Mouse (Mus musculus) activated CD4-positive, CD25-positive, alpha-beta regulatory T cell, adult 4 months (primary cell): ENCODE results near the gene Selenbp1. TPM values are rescaled to one million over a fixed set of nuclear protein-coding genes. Genes with fewer than 3 reads are reported as not detected.
"Not testable (repeated sequence)": the region's sequence is repeated elsewhere in the genome, so short reads cannot be mapped to it uniquely, and the experiment has no call there.

Experiments used
- ATAC-seq: one replicate; pipeline ENCODE4 v1.8.0; 2017
- polyA plus RNA-seq, 2 experiments: library from polyadenylated mRNA; unstranded; fragments of 100-300 nt; shearing (Covaris generic); gene quantifications; one replicate each; pipeline ENCODE4 v1.2.1; 2017

Gene Selenbp1
- polyA plus RNA-seq: 1 to 10 TPM; 4.5 to 4.6 TPM

DNA sequence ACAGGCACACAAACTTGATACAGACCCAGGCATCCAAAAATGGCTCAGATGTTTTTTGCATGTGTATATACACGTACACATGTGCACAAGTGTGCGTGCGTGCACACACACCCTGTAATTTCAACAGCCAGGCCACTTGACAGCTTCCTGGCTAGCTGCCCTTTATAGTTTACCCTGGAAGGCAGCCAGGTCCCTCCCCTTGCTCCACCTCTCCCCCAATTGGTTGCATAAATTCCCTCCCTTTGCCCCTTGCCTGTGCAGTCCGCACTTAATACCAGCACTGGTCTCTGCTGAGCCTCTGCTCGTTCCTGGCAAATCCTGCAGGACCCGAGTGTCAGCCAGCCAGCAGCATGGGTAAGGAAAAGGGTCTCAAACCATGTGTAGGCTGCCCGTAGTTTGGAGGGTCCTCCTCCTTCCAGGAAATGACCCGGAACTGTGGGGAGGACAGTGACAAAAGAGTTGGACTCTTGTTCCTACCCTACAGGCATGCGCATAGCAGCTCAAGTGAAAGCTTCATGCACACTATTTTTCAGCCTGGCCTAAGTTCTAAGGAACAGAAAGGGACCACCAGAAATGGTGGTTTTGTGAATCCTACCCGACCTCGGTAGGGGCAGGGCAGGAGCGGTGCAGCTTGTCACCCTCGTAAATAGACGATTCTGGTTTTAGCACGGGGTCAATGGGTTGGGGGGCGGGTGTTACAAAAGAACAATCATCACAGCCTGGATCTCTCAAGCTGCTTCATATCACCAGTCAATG is at the start of gene Selenbp1:
Selenbp1 (plus strand) TSS at position 248 of the 756 bp plus-strand sequence.
- ATAC-seq: no peak

DNA sequence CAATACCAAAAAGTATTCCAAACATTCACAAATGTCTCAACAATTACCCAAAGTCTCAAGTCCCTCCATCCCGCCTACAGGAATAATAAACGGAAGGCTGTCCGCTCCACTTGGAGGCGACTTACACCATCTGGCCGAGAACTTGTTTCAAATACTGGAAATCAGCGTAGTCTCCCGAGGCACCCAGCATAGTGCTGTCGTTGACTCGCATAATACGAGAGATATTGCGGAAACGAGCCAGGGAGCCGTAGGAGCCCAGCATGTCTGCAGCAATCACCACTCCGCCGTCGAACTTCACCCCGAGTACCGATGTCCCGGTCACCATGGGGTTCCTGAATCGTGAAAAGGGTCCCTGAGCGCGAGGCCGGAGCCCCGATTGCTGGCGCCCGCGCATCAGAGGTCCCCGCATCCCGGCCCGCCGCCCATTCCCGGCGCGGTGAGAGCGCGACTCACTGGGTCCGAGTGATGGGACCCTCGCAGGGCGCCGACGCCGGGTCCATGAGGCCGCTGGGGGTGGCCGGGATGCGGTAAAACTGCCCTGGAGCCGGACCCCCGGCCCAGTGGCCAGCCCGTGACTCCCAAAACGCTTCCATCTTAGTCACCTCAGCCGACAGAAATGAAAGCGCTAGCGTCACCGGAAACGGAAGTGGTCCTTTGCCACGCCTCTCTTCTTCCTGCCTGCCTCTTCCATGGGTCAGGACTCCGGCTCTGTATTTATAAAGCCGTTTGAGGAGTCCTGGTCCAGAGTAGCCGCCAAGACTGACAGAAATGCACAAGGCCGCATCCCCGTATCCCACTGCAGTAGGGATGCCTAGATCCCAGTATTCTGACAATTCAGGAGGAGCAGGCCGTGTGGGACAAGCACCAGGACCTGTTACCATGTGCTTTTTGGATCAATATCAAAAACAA is 46.3 kb upstream of the Selenbp1 start, which contains the start of gene Psmb4:
Psmb4 (minus strand) TSS at position 646 of the 909 bp plus-strand sequence.
- ATAC-seq: peak; percentile 94

DNA sequence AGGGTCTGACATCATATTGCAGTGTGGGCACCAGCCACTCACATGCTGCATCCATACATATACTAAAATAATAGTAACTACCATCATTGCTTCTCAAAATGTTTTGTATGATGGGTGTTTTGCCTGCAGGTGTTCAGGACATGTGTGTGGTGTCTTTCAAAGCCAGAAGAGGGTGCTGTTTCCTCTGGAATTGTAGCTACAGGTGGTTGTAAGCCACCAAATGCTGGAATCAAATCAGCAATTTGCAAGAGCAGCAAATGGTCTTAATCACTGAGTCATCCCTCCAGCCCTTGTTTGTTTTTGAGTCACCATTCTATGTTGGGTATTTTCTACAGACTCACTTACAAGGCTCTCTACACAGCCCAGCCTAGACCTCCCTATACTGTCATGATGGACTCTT is 44.3 kb upstream of the Selenbp1 start:
- no peak for ATAC-seq

DNA sequence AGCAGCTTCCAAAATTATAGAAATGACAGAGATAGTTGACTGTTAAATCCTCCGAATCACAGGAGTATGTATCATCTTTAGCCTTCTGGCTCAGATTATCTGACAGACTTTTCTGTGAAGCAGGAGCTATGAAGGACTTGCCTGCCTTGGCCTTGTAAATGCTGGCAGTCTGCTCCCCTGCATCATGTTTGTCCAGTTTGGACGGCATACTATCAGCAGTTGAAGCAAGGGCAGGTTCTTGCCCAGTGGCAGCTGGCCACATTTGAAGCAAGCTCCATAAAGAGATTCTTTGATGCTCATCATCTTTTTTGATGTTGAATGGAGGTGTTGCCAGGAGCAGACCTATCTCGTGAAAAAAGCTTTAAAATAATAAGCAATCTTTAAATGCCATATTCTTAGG is 38.8 kb upstream of the Selenbp1 start:
- ATAC-seq: no peak

DNA sequence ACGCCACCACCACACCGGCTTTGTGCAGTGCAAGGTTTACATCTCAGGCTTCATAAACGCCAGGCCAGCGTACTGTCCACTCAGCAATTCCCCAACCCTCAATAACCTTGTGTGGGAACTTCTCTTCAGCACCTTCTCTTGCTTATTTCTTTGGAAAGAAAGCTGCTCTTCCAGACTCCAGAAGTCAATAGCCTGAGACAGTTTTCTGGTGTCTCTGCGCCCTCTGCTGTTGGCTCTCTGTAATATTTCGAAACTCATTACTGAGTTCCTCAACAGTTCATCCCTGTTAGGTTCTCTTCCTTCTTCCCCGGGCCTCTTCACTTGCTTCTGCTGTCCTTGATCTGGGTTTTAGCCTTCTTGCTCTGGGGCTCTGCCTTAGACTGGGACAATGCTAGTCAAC is 30.1 kb upstream of the Selenbp1 start:
- no peak for ATAC-seq

DNA sequence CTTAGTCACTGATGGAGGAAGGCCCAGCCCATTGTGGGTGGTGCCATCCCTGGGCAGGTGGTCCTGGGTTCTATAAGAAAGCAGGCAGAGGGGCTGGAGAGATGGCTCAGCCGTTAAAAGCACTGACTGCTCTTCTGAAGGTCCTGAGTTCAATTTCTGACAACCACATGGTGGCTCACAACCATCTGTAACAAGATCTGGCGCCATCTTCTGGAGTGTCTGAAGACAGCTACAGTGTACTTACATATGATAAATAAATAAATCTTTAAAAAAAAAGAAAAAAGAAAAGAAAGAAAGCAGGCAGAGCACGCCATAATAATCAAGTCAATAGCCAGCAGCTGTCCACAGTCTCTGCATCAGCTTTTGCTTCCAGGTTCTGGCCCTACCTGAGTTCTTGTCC is 28.1 kb upstream of the Selenbp1 start:
- not testable (repeated sequence) for ATAC-seq

DNA sequence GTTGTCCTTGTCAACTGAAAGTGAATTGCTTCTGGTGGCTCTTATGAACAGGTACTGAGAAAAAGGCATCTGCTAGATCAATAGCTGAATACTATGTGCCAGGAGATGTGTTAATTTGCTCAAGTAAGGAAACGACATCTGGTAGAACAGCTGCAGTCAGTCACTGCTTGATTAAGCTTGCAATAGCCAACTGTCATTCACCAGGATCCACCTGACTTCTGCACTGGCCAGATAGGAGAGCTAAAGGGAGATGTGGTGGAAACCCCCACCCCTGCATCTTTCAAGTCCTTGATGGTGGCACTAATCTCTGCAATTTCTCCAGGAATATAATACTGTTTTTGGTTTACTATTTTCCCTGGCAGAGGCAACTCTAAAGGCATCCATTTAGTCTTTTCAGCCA is 26.4 kb upstream of the Selenbp1 start:
- ATAC-seq: no peak

DNA sequence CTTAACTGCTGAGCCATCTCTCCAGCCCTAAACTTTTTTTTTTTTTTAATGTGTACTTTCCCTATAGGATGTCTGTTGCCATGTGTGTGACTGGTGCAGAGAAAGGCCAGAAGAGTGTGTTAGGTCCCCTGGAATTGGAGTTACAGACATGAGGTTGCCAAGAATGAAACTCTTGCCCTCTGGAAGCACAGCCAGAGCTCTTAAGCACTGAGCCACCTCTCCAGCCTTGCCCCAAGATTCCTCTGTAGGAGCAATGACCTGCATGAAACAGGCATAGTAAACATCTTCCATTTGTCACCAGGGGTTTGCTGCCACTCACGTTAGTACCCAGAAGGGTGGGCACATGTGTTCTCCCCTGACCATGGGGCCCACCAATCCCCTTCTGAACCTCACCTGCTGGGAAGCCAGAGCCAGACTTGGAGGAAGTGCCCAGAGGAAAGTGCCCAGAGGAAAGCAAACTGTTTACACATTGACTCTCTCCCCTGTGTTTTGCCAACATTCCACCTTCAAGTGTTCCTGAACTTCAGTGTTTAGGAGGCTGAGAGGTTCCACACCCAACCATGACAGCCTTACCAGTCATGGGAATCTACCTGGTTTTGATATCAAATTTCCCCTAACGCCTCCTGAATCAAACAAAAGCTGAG is 21.7 kb upstream of the Selenbp1 start:
- ATAC-seq: no peak

DNA sequence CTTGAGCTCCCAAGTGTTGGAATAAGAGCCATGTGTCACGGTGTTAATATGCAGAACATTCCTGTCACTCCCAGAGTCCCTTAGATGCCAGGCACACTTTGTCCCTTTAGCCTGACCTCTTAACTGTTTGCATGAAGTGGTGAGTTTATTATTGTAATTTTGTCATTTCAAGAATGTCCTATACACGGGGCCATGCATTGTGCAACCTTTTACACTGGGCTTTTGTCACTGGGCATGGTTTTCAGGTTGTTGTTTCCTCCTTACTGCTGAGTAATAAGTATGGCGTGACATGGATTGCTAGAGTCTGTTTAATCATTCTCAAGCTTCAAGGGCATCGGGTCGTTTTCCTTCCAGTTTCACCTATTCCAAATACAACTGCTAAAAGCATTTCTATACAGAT is 19.1 kb upstream of the Selenbp1 start:
- no peak for ATAC-seq

DNA sequence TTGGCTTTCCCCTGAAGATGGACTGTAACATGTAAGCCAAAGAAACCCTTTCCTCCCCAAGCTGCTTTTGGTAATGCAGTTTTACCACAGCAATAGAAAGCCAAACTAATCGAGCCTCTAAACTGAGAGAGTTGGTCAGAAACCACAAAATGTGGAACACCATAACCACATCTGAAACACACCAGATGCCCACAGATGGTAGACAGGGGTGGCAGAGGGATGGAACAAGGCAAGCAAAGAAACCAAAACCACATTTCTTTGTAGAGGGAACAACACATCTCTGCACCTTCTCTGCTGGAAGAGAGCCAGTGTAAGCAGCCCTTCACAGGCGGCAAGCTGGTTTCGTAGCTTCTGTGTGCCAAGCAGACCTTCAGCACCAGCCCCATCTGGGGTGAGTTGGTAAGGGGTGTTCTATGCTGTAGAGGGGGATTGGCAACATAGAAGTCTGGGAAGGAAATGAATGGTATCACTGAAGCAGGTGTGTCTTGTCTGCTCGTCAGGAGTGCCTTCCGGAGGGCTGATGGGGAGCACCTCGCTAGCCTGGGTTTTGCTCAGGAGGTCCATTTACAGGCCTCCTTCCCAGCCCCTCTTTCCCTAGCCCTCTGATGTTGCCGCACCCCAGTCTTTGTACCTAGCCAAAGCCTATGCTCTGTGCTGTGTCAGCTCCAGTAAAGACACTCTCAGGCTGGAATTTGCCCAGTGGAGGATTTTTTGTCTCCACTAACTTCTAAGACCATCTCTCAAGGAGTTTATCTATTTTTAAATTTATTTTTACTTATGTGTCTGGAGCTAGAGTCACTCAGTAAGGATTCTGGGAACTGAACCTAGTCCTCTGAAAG is 16.7 kb upstream of the Selenbp1 start:
- ATAC-seq: no peak

DNA sequence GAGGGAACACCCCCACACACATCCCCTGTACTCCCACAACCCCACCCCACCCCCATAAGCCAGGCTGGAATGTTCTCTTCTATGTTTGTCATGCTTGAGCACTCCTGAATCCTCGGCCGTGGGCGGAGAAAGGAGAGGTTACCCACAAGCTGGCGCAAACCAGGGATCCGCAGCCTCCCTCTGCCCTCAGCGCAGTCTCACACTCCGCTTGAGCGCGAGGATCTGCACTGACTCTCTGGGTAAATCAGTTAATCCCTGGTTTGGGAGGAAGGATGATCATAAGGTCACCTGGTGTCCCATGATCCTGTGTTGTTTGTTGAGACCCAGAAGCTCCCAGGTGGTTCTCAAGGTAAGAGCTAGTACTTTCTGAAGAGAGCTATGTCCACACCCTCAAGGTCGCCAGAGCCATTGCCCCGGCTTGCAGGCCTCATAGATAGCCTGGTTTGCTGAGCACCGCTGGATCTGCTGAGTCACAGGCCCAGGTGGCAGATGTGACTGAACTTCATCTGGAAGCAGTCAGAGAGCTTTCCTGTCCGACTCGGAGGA is 15.0 kb upstream of the Selenbp1 start:
- ATAC-seq: no peak

DNA sequence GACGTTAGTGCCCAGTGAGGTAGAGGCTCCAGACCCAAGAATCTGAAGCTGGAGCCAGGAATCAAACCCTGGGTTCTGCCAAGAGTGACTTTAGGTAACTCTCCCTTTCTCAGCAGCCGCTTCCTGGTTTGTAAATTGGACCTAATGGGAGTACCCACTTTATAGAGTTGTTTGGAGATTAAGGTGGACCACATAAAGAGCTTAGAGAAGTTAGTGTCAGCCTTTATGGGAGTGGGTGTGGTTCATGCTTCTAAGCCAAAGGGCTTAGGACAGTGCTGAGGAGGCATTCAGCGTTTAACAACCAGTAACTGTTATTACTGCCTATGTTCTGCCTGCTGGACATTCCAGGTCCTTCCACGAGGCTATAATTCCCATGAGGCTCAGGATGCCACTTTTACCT is 14.0 kb upstream of the Selenbp1 start:
- no peak for ATAC-seq

DNA sequence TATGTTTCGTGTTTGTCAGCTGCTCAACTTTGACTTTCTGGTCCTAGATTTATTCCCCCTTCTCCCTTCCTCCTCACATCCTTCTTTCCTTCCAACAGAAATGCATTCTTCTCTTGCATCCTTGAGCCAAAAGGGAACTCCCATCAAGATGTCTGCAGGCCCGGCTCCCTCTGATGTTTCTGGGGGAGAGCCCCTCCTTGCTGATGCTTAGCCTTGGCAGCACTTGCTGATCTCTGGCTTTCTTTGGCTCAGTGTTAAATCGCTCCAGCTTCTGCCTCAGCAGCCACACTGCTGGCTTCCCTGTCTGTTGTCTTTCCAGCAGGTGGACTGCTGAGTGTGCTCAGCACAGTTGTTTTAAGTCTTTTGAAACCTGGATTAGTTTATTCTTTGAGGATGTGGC is 11.8 kb upstream of the Selenbp1 start:
- no peak for ATAC-seq

DNA sequence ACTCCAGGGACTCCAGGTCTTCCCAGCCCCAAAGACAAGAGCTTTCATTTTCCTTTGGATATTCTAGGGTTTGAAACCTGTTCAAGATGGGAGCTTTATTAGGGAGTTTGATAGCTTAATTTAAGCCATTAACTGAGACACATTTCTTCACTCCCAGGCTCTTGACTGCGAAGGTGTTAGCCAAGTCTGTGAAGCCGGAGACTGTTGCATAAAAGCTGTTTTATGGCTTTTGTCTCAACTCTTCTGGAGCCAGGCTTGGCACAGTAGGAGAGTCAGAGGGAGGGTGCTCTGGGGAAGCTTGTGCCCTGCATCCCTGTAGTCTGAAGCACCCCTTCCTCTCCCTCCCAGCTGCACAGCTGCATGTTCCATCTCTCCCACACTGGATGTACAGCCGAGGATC is 10.5 kb upstream of the Selenbp1 start:
- ATAC-seq: no peak

DNA sequence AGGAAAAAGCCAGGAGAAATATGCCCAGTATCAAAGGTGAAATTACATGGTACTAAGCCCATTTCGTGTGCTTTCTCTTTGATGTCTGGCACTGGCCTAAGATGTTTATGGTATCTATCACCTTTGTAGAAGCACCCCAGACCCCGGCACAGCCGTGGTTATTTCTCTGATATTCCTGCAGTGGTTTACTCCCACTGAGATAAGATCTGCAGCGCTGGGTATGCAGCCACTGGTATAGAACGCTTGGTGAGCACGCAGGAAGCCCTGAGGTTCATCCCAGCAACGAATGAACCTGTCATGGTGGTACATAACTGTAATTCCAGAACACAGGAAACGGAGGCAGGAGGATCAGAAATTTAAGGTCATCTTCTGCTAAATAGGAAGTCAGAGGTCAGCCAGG is 8.2 kb upstream of the Selenbp1 start:
- no peak for ATAC-seq

DNA sequence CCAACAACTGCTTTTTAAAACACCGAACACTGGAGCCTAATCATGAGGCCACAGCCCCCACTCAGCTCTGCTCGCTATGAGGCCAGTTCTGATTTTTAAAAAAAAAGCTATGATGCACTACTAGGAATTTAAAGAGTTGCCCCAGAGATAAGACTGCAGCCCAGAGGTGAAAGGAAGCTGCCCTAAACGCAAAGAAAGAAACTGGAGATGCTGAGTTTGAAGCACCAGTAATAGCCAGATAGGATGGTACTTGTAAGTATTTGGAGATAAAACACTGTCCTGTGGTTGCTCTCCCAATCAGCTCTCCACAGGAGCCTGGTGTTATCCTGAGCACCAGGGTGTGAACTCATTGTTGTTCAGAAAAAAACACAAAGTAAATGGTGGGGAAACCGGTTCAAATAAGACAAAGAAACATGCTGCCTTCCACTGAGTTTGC is 6.5 kb upstream of the Selenbp1 start:
- ATAC-seq: not testable (repeated sequence)

DNA sequence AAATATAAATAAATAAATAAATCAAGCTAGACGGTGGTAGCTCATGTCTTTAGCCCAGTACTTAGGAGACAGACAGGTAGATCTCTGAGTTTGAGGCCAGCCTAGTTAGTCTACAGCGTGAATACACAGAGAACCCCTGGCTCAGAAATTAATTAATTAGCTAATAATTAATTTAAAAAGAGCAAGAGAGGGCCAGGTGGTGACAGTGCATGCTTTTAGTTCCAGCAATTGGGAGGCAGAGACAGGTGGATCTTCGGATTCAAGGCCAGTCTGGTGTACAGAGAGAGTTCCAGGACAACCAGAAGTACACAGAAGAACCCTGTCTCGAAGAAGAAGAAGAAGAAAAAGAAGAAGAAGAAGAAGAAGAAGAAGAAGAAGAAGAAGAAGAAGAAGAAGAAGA is 3.9 kb upstream of the Selenbp1 start:
- not testable (repeated sequence) for ATAC-seq

DNA sequence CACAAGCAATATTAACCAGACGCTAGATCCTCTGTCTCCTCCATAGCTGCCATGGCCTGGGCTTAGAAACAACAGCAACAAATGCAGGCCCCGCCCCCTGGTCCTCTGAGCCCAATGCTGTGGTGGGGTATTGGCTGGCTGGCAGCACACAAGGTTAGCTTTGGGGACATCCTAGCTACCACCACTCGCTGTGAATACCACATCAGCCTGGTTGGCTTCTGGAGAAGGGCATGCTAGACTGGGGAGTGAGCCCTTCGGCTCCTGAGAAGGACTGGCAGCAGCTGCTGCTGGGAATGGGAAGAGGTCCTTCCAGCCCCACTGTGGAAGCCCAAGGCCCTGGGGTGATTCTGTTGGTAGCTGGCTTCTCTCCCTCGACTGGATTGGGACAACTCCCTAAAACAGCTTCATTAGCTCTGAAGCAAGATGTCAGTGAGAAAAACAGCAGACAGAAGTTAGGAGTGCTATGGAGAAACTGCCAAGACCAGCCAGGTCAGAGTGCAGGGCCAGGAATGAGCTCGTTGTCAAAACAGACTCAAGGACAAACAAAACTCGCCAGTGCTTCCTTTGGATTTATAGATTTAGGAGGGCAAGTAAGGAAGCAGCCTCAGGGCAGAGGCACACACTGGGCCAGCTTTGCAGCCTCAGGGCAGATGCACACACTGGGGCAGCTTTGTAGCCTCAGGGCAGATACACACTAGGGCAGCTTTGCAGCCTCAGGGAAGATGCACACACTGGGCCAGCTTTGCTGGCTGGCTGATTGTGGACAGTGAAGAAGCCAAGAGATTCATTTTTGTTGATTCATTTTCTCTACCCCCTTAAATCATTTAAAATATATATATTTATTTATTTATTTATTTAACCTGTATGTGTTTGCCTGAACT is 2.2 kb upstream of the Selenbp1 start:
- ATAC-seq: not testable (repeated sequence)

DNA sequence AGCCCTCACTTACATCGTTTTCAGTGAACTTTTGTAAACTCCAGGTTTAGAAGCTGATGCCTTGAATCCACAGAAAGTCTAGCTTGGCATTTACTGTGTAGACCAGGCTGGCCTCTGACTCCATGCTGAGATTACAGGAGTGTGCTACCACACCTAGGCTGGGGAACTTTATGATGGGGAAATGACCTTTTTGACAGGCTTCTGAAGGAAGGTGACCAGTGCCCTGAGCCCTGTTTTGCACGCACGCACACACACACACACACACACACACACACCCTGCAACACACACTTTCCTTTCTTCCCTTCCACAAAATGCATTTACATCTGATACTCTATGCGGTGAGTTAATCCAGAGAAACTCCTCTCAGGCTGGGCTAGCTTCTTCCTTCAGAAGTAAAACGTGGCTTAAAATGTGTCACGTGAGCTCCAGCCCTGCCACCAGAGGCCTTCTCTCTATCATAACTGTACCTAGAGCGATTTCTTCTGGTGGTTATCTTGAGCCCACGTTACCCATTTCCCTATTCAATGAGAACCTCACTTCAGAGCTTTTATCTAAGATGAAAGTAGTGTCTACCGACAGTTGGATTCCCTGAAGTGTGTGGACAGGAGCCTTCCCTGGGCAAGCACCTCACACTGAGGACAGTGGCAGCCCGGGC is 1.3 kb upstream of the Selenbp1 start:
- not testable (repeated sequence) for ATAC-seq

DNA sequence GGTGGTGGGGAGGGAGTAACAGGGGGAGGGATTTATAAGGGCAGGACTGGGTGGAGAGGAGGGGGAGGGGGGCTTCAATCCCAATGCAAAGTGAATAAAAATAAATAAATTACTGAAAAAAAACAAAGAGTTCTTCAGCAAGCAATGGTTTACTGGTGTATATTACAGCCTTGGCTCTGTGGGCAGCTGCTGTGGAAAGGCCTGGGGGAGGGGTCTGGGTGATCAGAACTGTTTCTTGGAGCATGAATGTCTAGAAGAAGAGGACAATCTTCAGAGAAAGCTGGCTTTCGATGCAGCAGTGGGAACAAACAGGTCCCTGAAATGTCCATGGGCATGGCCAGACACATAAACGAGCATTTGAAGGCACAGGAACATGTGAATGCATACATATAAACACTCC is 577 bp upstream of the Selenbp1 start:
- ATAC-seq: not testable (repeated sequence)
